Comparison of ENCODE assay signal across 8 mouse cellular contexts in genomic region chr19:36896791-36897569, GRCm38 (mm10). TPM values are rescaled to one million over a fixed set of nuclear protein-coding genes. Genes with fewer than 3 reads are reported as not detected.
A peak's percentile ranks its signal among the peaks of the same experiment; 100 is the strongest.
DNase-seq lines count a peak whose midpoint lies in the region; ATAC-seq lines count a peak whose summit lies in the region.

No protein-coding gene starts in this region.

- WGBS in kidney, embryonic 15.5 days: 17% methylated on average over 10 of the region's 10 CpGs
- 3% methylated on average over 10 of the region's 10 CpGs for WGBS in midbrain, embryonic 13.5 days

- no peaks in the 10 kb centered on the region for H3K27me3 ChIP-seq in kidney, embryonic 15.5 days
- no peaks in the 10 kb centered on the region for H3K27me3 ChIP-seq in midbrain, embryonic 13.5 days

- ATAC-seq in kidney, embryonic 15.5 days (replicated peaks; ENCODE audit: low FRiP score): no peak; the same call in 1 of the 2 replicates
- ATAC-seq in midbrain, embryonic 13.5 days: peak; percentile 93

- peaks cover 7% of the 10 kb centered on the region; the same call in 1 of the 2 replicates for H3K4me1 ChIP-seq in kidney, embryonic 15.5 days
- H3K4me1 ChIP-seq in midbrain, embryonic 13.5 days (replicated peaks): peaks cover 17% of the 10 kb centered on the region

- no peak overlapping the region for H3K4me2 ChIP-seq in kidney, embryonic 15.5 days
- H3K4me2 ChIP-seq in midbrain, embryonic 13.5 days (replicated peaks): 0 out of 2 replicates have a peak overlapping the region, but pooled peaks have one; percentile 11

- H3K4me3 ChIP-seq in kidney, embryonic 15.5 days (replicated peaks): no peak overlapping the region
- no peak overlapping the region for H3K4me3 ChIP-seq in midbrain, embryonic 13.5 days (replicated peaks)

- H3K36me3 ChIP-seq in kidney, embryonic 15.5 days: peaks cover 28% of the 10 kb centered on the region
- H3K36me3 ChIP-seq in midbrain, embryonic 13.5 days: peaks cover 27% of the 10 kb centered on the region

- peak; percentile 14 to 15 for DNase-seq in kidney, postnatal 4 days
- DNase-seq in forelimb bud, embryonic 11.5 days (ENCODE audit: low read depth, low spot score): peak; percentile 16
- no peak for DNase-seq in spleen, postnatal 4 days (ENCODE audit: low spot score in 2 of 2)
- no peak for DNase-seq in ovary, postnatal 10 days (ENCODE audit: low spot score)
- DNase-seq in MN1 (ENCODE audit: low spot score): no peak
- DNase-seq in natural killer cell, adult 2 months (ENCODE audit: low spot score in 2 of 2): no peak

- H3K27ac ChIP-seq in kidney, embryonic 15.5 days: no peak overlapping the region; the same call in 1 of the 2 replicates
- H3K27ac ChIP-seq in midbrain, embryonic 13.5 days: peak overlapping the region; percentile 78

- H3K9ac ChIP-seq in kidney, embryonic 15.5 days: no peak overlapping the region
- H3K9ac ChIP-seq in midbrain, embryonic 13.5 days (replicated peaks): peak overlapping the region; percentile 48

- H3K9me3 ChIP-seq in kidney, embryonic 15.5 days (replicated peaks): no peaks in the 10 kb centered on the region
- H3K9me3 ChIP-seq in midbrain, embryonic 13.5 days: no peaks in the 10 kb centered on the region

RNA-seq across cellular contexts. Expression of gene Fgfbp3, which starts 22.4 kb away (rescaled TPM):
- 6.7 and 7.2 TPM in 2 replicates for polyA plus RNA-seq in kidney, embryonic 15.5 days (2015; fragmentation: Nextera tagmentation; extraction: Ambion mirVana)
- 45.5 and 47.5 TPM in 2 replicates for polyA plus RNA-seq in midbrain, embryonic 13.5 days (2015; fragmentation: Nextera tagmentation; extraction: Ambion mirVana)

RNA-seq across cellular contexts. Expression of gene Btaf1, which starts 28.9 kb away (rescaled TPM):
- 11.0 and 11.1 TPM in 2 replicates for polyA plus RNA-seq in kidney, embryonic 15.5 days (2015; fragmentation: Nextera tagmentation; extraction: Ambion mirVana)
- 11.4 and 12.3 TPM in 2 replicates for polyA plus RNA-seq in midbrain, embryonic 13.5 days (2015; fragmentation: Nextera tagmentation; extraction: Ambion mirVana)

Comparison
In these comparisons a context has a peak if more than half of its experiments do, and no peak if none do; other contexts are left out.
1. DNase-seq: peak in kidney, postnatal 4 days (2 of 2) and forelimb bud, embryonic 11.5 days (single experiment); none in spleen, postnatal 4 days (0 of 2), ovary, postnatal 10 days (single experiment), MN1 (single experiment) and natural killer cell, adult 2 months (0 of 2).